Mouse (Mus musculus): ENCODE data around the gene Col5a1. TPM values are rescaled to one million over a fixed set of nuclear protein-coding genes. Genes with fewer than 3 reads are reported as not detected.

The Col5a1 gene
- total RNA-seq (2021) (10 to 100 TPM; 16.0 to 22.9 TPM), polyA plus RNA-seq (2012; rRNA removed) (15.7 and 17.2 TPM in 2 replicates)
- long read RNA-seq, full-length matches to known transcripts: 3 of 20 reads
- long read RNA-seq, partial matches to known transcripts: 12 of 20 reads
- long read RNA-seq, other reads (novel, unspliced or antisense): 5 of 20 reads

- WGBS: under 1% methylated on average over 43 of the region's 45 CpGs
- Histone ChIP-seq H3K27me3 (ENCODE audit: control insufficient read depth, insufficient read depth, low read length) (peaks cover 4% of the 10 kb centered on the region; the same call in 1 of the 2 replicates), H3K4me3 (peak within 1 kb of the TSS; percentile 80), H3K4me1 (ENCODE audit: control insufficient read depth, insufficient read depth, low read length) (peaks cover 3% of the 10 kb centered on the region), H3K79me2 (replicated peaks; ENCODE audit: control insufficient read depth, insufficient read depth, low read length) (no peaks in the 10 kb centered on the region), H3K27ac (peak within 1 kb of the TSS; percentile 86), H3K9ac (ENCODE audit: low read depth, low read length) (peak within 1 kb of the TSS; percentile 71), H3K36me3 (ENCODE audit: control insufficient read depth, insufficient read depth, low read length) (no peaks in the 10 kb centered on the region)
- TF ChIP-seq POLR2A (IDR thresholded peaks at IDR 0.05; ENCODE audit: insufficient read depth, low read depth, low read length) (peak; percentile 75), EP300 (IDR thresholded peaks at IDR 0.05; ENCODE audit: insufficient read depth, low read depth, low read length) (no peak)
- intact Hi-C loops (cut with DNase I): loop anchor here (5.0 kb wide), 1 partner anchor 334 kb away; no protein-coding TSS in a partner anchor
- peak; percentile 89 to 90 for DNase-seq
Measured at GRCm38 (mm10) chr2:27886148-27886551, at the start of gene Col5a1. Col5a1 (plus strand) TSS chr2:27886425.

- no peak for DNase-seq
- intact Hi-C loops (cut with DNase I): no loop called here
- Histone ChIP-seq H3K27ac (no peak overlapping the region), H3K27me3 (ENCODE audit: control insufficient read depth, insufficient read depth, low read length) (no peaks in the 10 kb centered on the region), H3K4me1 (ENCODE audit: control insufficient read depth, insufficient read depth, low read length) (peaks cover 3% of the 10 kb centered on the region; the same call in 1 of the 2 replicates), H3K79me2 (replicated peaks; ENCODE audit: control insufficient read depth, insufficient read depth, low read length) (no peaks in the 10 kb centered on the region), H3K9ac (ENCODE audit: low read depth, low read length) (no peak overlapping the region), H3K4me3 (no peak overlapping the region), H3K36me3 (ENCODE audit: control insufficient read depth, insufficient read depth, low read length) (no peaks in the 10 kb centered on the region)
- TF ChIP-seq POLR2A (IDR thresholded peaks at IDR 0.05; ENCODE audit: insufficient read depth, low read depth, low read length) (no peak), EP300 (IDR thresholded peaks at IDR 0.05; ENCODE audit: insufficient read depth, low read depth, low read length) (no peak), CTCF (IDR thresholded peaks at IDR 0.05) (no peak)
- WGBS: 92% methylated on average over 9 of the region's 9 CpGs
Measured at GRCm38 (mm10) chr2:27838112-27838511, 48.1 kb upstream of the Col5a1 start.

DNA sequence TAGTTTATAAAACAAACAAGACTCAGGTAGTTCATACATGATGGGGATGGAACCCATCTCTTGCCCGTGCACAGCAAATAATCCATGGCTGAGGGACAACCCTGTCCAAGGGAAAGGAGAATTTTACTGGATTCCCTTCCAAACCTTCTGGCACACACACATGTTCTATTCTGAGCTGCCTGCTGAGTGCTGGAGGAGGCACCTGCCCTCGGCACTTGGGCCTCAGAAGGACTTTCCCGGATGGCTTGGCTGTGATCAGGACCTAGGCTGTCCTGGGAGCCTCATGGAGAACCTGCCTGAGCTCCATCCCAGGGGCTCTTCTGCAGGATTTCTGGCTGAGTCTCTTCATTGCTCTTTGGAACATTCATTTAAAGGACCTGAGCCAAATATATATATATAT, 45.3 kb upstream of the Col5a1 start:
- Histone ChIP-seq H3K27me3 (ENCODE audit: control insufficient read depth, insufficient read depth, low read length) (no peaks in the 10 kb centered on the region), H3K9ac (ENCODE audit: low read depth, low read length) (no peak overlapping the region), H3K4me3 (no peak overlapping the region), H3K4me1 (ENCODE audit: control insufficient read depth, insufficient read depth, low read length) (peaks cover 3% of the 10 kb centered on the region; the same call in 1 of the 2 replicates), H3K36me3 (ENCODE audit: control insufficient read depth, insufficient read depth, low read length) (no peaks in the 10 kb centered on the region), H3K79me2 (replicated peaks; ENCODE audit: control insufficient read depth, insufficient read depth, low read length) (no peaks in the 10 kb centered on the region), H3K27ac (no peak overlapping the region)
- intact Hi-C loops (cut with DNase I): no loop called here
- no peak for TF ChIP-seq POLR2A (IDR thresholded peaks at IDR 0.05; ENCODE audit: insufficient read depth, low read depth, low read length)
- TF ChIP-seq EP300 (IDR thresholded peaks at IDR 0.05; ENCODE audit: insufficient read depth, low read depth, low read length): no peak
- TF ChIP-seq CTCF (IDR thresholded peaks at IDR 0.05): no peak
- 16% methylated on average over 3 of the region's 3 CpGs for WGBS
- DNase-seq: no peak

DNA sequence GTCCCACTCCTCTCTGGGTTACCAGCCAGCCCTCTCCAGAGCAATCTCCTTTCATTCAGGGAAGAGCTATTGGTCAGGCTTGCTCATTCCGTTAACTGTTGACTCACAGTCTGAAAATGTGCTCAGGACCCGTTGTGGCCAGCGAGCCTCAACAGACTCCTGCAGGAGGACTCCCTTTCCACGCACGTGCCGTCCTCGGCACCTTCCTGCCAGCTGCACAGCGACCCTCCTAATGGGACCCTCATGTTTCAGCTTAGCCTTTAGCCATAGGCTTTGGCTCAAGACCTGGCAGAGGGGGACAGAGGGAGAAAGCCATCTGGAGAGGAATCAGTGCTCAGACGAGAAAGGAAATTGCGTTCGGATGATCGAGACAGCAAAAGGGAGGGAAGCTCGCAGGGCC, 43.3 kb upstream of the Col5a1 start:
- intact Hi-C loops (cut with DNase I): no loop called here
- H3K4me1 ChIP-seq (ENCODE audit: control insufficient read depth, insufficient read depth, low read length): peaks cover 6% of the 10 kb centered on the region
- no peak for TF ChIP-seq CTCF (IDR thresholded peaks at IDR 0.05)
- TF ChIP-seq EP300 (IDR thresholded peaks at IDR 0.05; ENCODE audit: insufficient read depth, low read depth, low read length): no peak
- no peak for TF ChIP-seq POLR2A (IDR thresholded peaks at IDR 0.05; ENCODE audit: insufficient read depth, low read depth, low read length)
- no peaks in the 10 kb centered on the region for H3K36me3 ChIP-seq (ENCODE audit: control insufficient read depth, insufficient read depth, low read length)
- H3K79me2 ChIP-seq (replicated peaks; ENCODE audit: control insufficient read depth, insufficient read depth, low read length): no peaks in the 10 kb centered on the region
- H3K27ac ChIP-seq: no peak overlapping the region
- H3K4me3 ChIP-seq: no peak overlapping the region
- no peak overlapping the region for H3K9ac ChIP-seq (ENCODE audit: low read depth, low read length)
- WGBS: 62% methylated on average over 13 of the region's 13 CpGs
- DNase-seq: no peak
- no peaks in the 10 kb centered on the region for H3K27me3 ChIP-seq (ENCODE audit: control insufficient read depth, insufficient read depth, low read length)

DNA sequence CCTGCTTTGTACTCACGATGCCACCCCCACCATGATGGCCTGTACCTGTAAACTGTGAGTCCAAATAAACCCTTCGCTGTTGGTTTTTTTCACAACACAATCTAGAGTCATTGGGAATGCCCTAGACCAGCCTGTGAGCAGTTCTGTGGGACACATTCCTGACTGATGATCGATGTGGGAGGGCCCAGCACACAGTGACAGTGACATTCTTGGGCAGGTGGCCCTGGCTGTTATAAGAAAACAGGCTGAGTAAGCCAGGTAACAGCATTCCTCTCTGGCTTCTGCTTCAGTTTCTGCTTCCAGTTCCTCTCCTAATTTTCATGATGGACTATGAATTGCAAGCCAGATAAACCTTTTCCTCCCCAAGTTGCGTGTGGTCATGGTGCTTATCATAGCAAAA, 41.3 kb upstream of the Col5a1 start:
- H3K36me3 ChIP-seq (ENCODE audit: control insufficient read depth, insufficient read depth, low read length): no peaks in the 10 kb centered on the region
- no peak overlapping the region for H3K9ac ChIP-seq (ENCODE audit: low read depth, low read length)
- TF ChIP-seq CTCF (IDR thresholded peaks at IDR 0.05) (no peak), POLR2A (IDR thresholded peaks at IDR 0.05; ENCODE audit: insufficient read depth, low read depth, low read length) (no peak), EP300 (IDR thresholded peaks at IDR 0.05; ENCODE audit: insufficient read depth, low read depth, low read length) (no peak)
- WGBS: 81% methylated on average over 4 of the region's 4 CpGs
- H3K4me1 ChIP-seq (ENCODE audit: control insufficient read depth, insufficient read depth, low read length): peaks cover 8% of the 10 kb centered on the region
- no peak overlapping the region for H3K4me3 ChIP-seq
- no peaks in the 10 kb centered on the region for H3K27me3 ChIP-seq (ENCODE audit: control insufficient read depth, insufficient read depth, low read length)
- H3K79me2 ChIP-seq (replicated peaks; ENCODE audit: control insufficient read depth, insufficient read depth, low read length): no peaks in the 10 kb centered on the region
- no peak overlapping the region for H3K27ac ChIP-seq
- no peak for DNase-seq
- intact Hi-C loops (cut with DNase I): no loop called here

DNA sequence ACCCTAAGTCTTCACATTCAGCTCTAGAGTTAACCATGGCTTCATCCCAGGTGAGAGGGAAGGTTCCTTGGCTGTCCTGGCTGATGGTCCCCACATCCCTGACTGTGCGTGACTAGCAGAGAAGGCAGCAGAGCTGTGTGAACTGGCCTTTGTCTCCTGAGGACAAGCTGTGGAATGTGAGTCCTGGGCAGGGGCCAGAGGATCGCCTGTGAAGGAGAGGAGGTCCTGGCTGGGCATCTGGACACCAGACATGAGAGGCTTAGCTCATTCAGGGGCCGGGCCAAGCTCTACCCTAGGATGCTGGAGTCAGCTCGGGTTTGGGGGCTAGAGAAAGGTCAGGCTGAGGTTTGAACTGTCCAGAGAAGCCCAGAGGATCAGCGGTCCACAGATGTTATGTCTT, 39.2 kb upstream of the Col5a1 start:
- no peaks in the 10 kb centered on the region for H3K27me3 ChIP-seq (ENCODE audit: control insufficient read depth, insufficient read depth, low read length)
- no peak overlapping the region for H3K4me3 ChIP-seq
- H3K9ac ChIP-seq (ENCODE audit: low read depth, low read length): no peak overlapping the region
- DNase-seq: peak; percentile 60 to 69
- TF ChIP-seq CTCF (IDR thresholded peaks at IDR 0.05) (no peak), POLR2A (IDR thresholded peaks at IDR 0.05; ENCODE audit: insufficient read depth, low read depth, low read length) (no peak), EP300 (IDR thresholded peaks at IDR 0.05; ENCODE audit: insufficient read depth, low read depth, low read length) (0 out of 2 replicates have a peak, but pooled peaks have one; percentile 15)
- H3K79me2 ChIP-seq (replicated peaks; ENCODE audit: control insufficient read depth, insufficient read depth, low read length): no peaks in the 10 kb centered on the region
- WGBS: 38% methylated on average over 5 of the region's 5 CpGs
- intact Hi-C loops (cut with DNase I): no loop called here
- H3K4me1 ChIP-seq (ENCODE audit: control insufficient read depth, insufficient read depth, low read length): peaks cover 5% of the 10 kb centered on the region
- no peak overlapping the region; the same call in 1 of the 2 replicates for H3K27ac ChIP-seq
- H3K36me3 ChIP-seq (ENCODE audit: control insufficient read depth, insufficient read depth, low read length): no peaks in the 10 kb centered on the region

Measured in heart, adult 2 months (tissue).